25 mouse cellular contexts compared by ENCODE assay signal in the genomic region with DNA sequence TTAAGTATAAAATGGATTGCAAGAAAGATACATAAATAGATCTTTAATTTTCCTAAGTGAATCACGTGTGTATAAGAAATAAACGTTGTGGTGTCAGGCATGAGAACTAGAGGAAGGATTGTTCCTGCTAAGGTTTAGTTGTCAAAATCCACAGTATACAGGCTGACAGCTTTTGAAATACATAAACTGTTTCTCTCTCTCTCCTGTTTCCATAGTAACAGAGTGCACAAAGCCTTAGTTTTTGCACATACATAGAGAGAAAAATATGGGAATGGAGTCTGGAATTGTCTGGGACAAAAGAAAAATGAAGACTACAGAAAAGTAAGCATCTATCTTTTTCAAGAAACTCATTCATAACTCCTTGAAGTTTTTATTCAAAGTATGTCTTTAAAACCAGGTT.
DNase-seq lines count a peak whose midpoint lies in the region; ATAC-seq and TF ChIP-seq lines count a peak whose summit lies in the region.
"Had no signal": no experiment of that assay in that cellular context is flagged by ENCODE, and none has a peak within 500 bp of the region (broad histone marks: within the 10 kb centered on the region; RNA-seq: fewer than 3 reads in every experiment).

No protein-coding gene starts in this region.

- no peaks in the 10 kb centered on the region for H3K9me3 ChIP-seq in hindbrain, embryonic 14.5 days (ENCODE audit: control insufficient read depth, low read length)
- H3K9me3 ChIP-seq in hindbrain, embryonic 13.5 days, result no peaks in the 10 kb centered on the region
- H3K9me3 ChIP-seq in midbrain, embryonic 14.5 days (ENCODE audit: control insufficient read depth, low read length), result no peaks in the 10 kb centered on the region
- H3K9me3 ChIP-seq: embryonic facial prominence, embryonic 13.5 days; heart, embryonic 10.5 days; heart, embryonic 15.5 days; kidney, embryonic 15.5 days; limb, embryonic 13.5 days; lung, embryonic 15.5 days; midbrain, embryonic 12.5 days; neural tube, embryonic 13.5 days had no signal

- H3K9ac ChIP-seq in hindbrain, embryonic 14.5 days, result no peak overlapping the region
- no peak overlapping the region for H3K9ac ChIP-seq in hindbrain, embryonic 13.5 days
- H3K9ac ChIP-seq in midbrain, embryonic 14.5 days (replicated peaks; ENCODE audit: low read length), result no peak overlapping the region
- H3K9ac ChIP-seq: embryonic facial prominence, embryonic 13.5 days; heart, embryonic 15.5 days; kidney, embryonic 15.5 days; limb, embryonic 13.5 days; lung, embryonic 15.5 days; midbrain, embryonic 12.5 days; neural tube, embryonic 13.5 days had no signal

- H3K27me3 ChIP-seq in hindbrain, embryonic 14.5 days (ENCODE audit: control insufficient read depth, insufficient read depth, low read length), result no peaks in the 10 kb centered on the region
- no peaks in the 10 kb centered on the region for H3K27me3 ChIP-seq in hindbrain, embryonic 13.5 days
- H3K27me3 ChIP-seq in midbrain, embryonic 14.5 days (ENCODE audit: control insufficient read depth, insufficient read depth, low read length), result no peaks in the 10 kb centered on the region
- H3K27me3 ChIP-seq: embryonic facial prominence, embryonic 13.5 days; heart, embryonic 15.5 days; kidney, embryonic 15.5 days; limb, embryonic 13.5 days; lung, embryonic 15.5 days; midbrain, embryonic 12.5 days; neural tube, embryonic 13.5 days had no signal

- 36% methylated on average over 2 of the region's 2 CpGs for WGBS in hindbrain, embryonic 14.5 days
- WGBS in hindbrain, embryonic 13.5 days, result 47% methylated on average over 2 of the region's 2 CpGs
- 27% methylated on average over 2 of the region's 2 CpGs for WGBS in midbrain, embryonic 14.5 days

- no peak overlapping the region for H3K27ac ChIP-seq in hindbrain, embryonic 14.5 days
- H3K27ac ChIP-seq in hindbrain, embryonic 13.5 days, result no peak overlapping the region; the same call in 1 of the 2 replicates
- no peak overlapping the region for H3K27ac ChIP-seq in midbrain, embryonic 14.5 days (replicated peaks; ENCODE audit: low read depth, low read length)
- H3K27ac ChIP-seq: embryonic facial prominence, embryonic 13.5 days; heart, embryonic 10.5 days; heart, embryonic 15.5 days; kidney, embryonic 15.5 days; limb, embryonic 13.5 days; lung, embryonic 15.5 days; midbrain, embryonic 12.5 days; neural tube, embryonic 13.5 days had no signal

- no peak for TF ChIP-seq POLR2A in brain, embryonic 14.5 days (IDR thresholded peaks at IDR 0.05; ENCODE audit: borderline replicate concordance, extremely low read depth, insufficient read depth, insufficient read length, poor library complexity, severe bottlenecking)

- TF ChIP-seq CTCF in brain, embryonic 14.5 days (IDR thresholded peaks at IDR 0.05; ENCODE audit: borderline replicate concordance, extremely low read depth, insufficient read depth, insufficient read length), result no peak

- no peak for ATAC-seq in hindbrain, embryonic 14.5 days (ENCODE audit: low FRiP score)
- no peak for ATAC-seq in hindbrain, embryonic 13.5 days (ENCODE audit: low FRiP score)
- ATAC-seq in midbrain, embryonic 14.5 days (ENCODE audit: low FRiP score, low TSS enrichment), result no peak
- ATAC-seq in inflammation-experienced regulatory T-cells, adult 6 months, result no peak

- no peak overlapping the region for H3K4me2 ChIP-seq in hindbrain, embryonic 14.5 days (replicated peaks)
- H3K4me2 ChIP-seq in hindbrain, embryonic 13.5 days, result no peak overlapping the region
- H3K4me2 ChIP-seq in midbrain, embryonic 14.5 days (ENCODE audit: low read length), result no peak overlapping the region
- H3K4me2 ChIP-seq: embryonic facial prominence, embryonic 13.5 days; heart, embryonic 15.5 days; kidney, embryonic 15.5 days; limb, embryonic 13.5 days; liver, embryonic 11.5 days; lung, embryonic 15.5 days; midbrain, embryonic 12.5 days; neural tube, embryonic 13.5 days had no signal

- no peaks in the 10 kb centered on the region for H3K4me1 ChIP-seq in hindbrain, embryonic 14.5 days (replicated peaks; ENCODE audit: control insufficient read depth, insufficient read depth, low read length)
- no peaks in the 10 kb centered on the region for H3K4me1 ChIP-seq in hindbrain, embryonic 13.5 days (replicated peaks)
- peaks cover 7% of the 10 kb centered on the region for H3K4me1 ChIP-seq in midbrain, embryonic 14.5 days (ENCODE audit: control insufficient read depth, insufficient read depth, low read length)
- H3K4me1 ChIP-seq: embryonic facial prominence, embryonic 13.5 days; heart, embryonic 10.5 days; heart, embryonic 15.5 days; kidney, embryonic 15.5 days; limb, embryonic 13.5 days; lung, embryonic 15.5 days; midbrain, embryonic 12.5 days; neural tube, embryonic 13.5 days had no signal

- peak; percentile 33 for DNase-seq in hindbrain, embryonic 14.5 days (ENCODE audit: low spot score)
- DNase-seq in brain, adult 2 months (ENCODE audit: low read depth, low spot score), result peak; percentile 28
- DNase-seq in brain, embryonic 14.5 days (ENCODE audit: low read depth), result peak; percentile 70
- peak; percentile 62 for DNase-seq in midbrain, embryonic 14.5 days
- DNase-seq in spleen, postnatal 10 days (ENCODE audit: low spot score in 2 of 2), result no peak
- no peak for DNase-seq in adrenal gland, adult 8-10 months
- DNase-seq: B cell, adult 2 months; cerebellum, adult 11-12 months; cerebellum, adult 9-11 months; gastrocnemius, postnatal 25 days; heart, adult 11 months; kidney, adult 18-20 months; kidney, postnatal 25 days; thymus, postnatal 14 days had no signal

- no peaks in the 10 kb centered on the region for H3K36me3 ChIP-seq in hindbrain, embryonic 14.5 days (replicated peaks; ENCODE audit: control insufficient read depth, insufficient read depth)
- H3K36me3 ChIP-seq in hindbrain, embryonic 13.5 days, result no peaks in the 10 kb centered on the region
- no peaks in the 10 kb centered on the region for H3K36me3 ChIP-seq in midbrain, embryonic 14.5 days (ENCODE audit: control insufficient read depth, insufficient read depth, low read length)
- H3K36me3 ChIP-seq: embryonic facial prominence, embryonic 13.5 days; heart, embryonic 10.5 days; heart, embryonic 15.5 days; kidney, embryonic 15.5 days; limb, embryonic 13.5 days; lung, embryonic 15.5 days; midbrain, embryonic 12.5 days; neural tube, embryonic 13.5 days had no signal

- H3K4me3 ChIP-seq in hindbrain, embryonic 14.5 days (replicated peaks; ENCODE audit: low read length), result no peak overlapping the region
- no peak overlapping the region for H3K4me3 ChIP-seq in hindbrain, embryonic 13.5 days
- H3K4me3 ChIP-seq in midbrain, embryonic 14.5 days (replicated peaks; ENCODE audit: low read depth, low read length), result no peak overlapping the region
- H3K4me3 ChIP-seq: embryonic facial prominence, embryonic 13.5 days; heart, embryonic 10.5 days; heart, embryonic 15.5 days; kidney, embryonic 15.5 days; limb, embryonic 13.5 days; lung, embryonic 15.5 days; midbrain, embryonic 12.5 days; neural tube, embryonic 13.5 days had no signal

Comparison
In these comparisons a context has a peak if more than half of its experiments do, and no peak if none do; other contexts are left out.
1. DNase-seq: peak in hindbrain, embryonic 14.5 days (single experiment), brain, adult 2 months (single experiment), brain, embryonic 14.5 days (single experiment) and midbrain, embryonic 14.5 days (single experiment); none in spleen, postnatal 10 days (0 of 2) and adrenal gland, adult 8-10 months (single experiment).